Mouse (Mus musculus) forebrain, postnatal 0 days (tissue): ENCODE measurements at regions not wholly inside any gene's neighbourhood (a gene's known extent, or its start where the extent isn't known, plus 50 kb on each side); places are given as distances from the start of the nearest gene placed in this dataset.

Experiments
- ATAC-seq: fragments of 200-750 bp; cut with Nextera tagmentation; 2 replicates; pipeline ENCODE4 v1.8.0; 2017; ENCODE audit warnings: mild to moderate bottlenecking, moderate library complexity
- DNase-seq: peaks from one replicate; pipeline ENCODE4 v3.0.0-alpha.2; 2015
- H3K27ac ChIP-seq: fragments of 300-500 bp; sonication (generic); 2 replicates; pipeline ENCODE4 v1.5.1; 2014; ENCODE audit warnings: low read depth, mild to moderate bottlenecking, antibody characterized with exemption, low read length, moderate library complexity, mixed read lengths
- H3K27me3 ChIP-seq: fragments of 300-500 bp; sonication (generic); 2 replicates; pipeline ENCODE4 v1.6.1; 2014; ENCODE audit warnings: mild to moderate bottlenecking, low read length, mixed read lengths; ENCODE audit not compliant: insufficient read depth
- H3K36me3 ChIP-seq: fragments of 300-500 bp; sonication (generic); 2 replicates; pipeline ENCODE4 v1.6.1; 2014; ENCODE audit warnings: mild to moderate bottlenecking, moderate library complexity; ENCODE audit not compliant: insufficient read depth
- H3K4me1 ChIP-seq: fragments of 300-500 bp; sonication (generic); 2 replicates; pipeline ENCODE4 v1.6.1; 2014; ENCODE audit warnings: antibody characterized with exemption; ENCODE audit not compliant: insufficient read depth
- H3K4me2 ChIP-seq: fragments of 300-500 bp; sonication (generic); 2 replicates; pipeline ENCODE4 v1.6.1; 2014; ENCODE audit warnings: low read depth, mild to moderate bottlenecking, moderate library complexity
- H3K4me3 ChIP-seq: fragments of 300-500 bp; sonication (generic); 2 replicates; pipeline ENCODE4 v1.5.1; 2014; ENCODE audit warnings: low read depth, low read length, mixed read lengths
- H3K9ac ChIP-seq: fragments of 300-500 bp; sonication (generic); 2 replicates; pipeline ENCODE4 v1.6.1; 2014; ENCODE audit warnings: mild to moderate bottlenecking
- H3K9me3 ChIP-seq: fragments of 300-500 bp; sonication (generic); 2 replicates; pipeline ENCODE4 v1.6.1; 2016; ENCODE audit warnings: low read length
- CTCF ChIP-seq: sonication (generic); IDR thresholded peaks from 2 replicates; pipeline ENCODE4 v1.5.1; 2016; ENCODE audit warnings: antibody characterized with exemption, control low read depth, low read depth
- WGBS: fragments of 180-500 bp; shearing (Covaris S2); extraction: QIAGEN DNeasy Blood & Tissue Kit; methylation state at CpG from one replicate; pipeline ENCODE4 v1.1.7; 2014; 5-methylcytosine and 5-hydroxymethylcytosine counted together

DNA sequence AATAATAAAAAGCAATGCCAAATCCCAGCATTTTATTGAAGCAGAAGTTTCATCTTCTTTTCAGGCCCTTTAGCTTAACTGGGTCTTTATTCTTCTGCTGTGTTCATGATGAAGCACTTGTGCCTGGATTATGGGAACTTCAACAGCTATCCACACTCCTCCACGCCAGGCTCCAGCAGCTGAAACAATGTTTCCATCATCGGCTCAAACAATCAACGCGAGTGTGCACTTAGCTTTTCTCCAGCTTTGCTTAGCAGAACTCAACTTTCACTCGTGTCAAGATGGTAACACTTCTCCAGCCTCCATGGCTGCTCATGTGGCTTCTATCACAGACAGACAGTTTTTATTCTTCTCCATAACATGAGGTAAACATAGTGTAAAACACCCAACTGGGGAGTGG lies 143.8 kb upstream of the Mdm1 start:
- 79% methylated on average over 5 of the region's 5 CpGs for WGBS
- no peak for TF ChIP-seq CTCF
- H3K4me3 ChIP-seq = no peak overlapping the region
- H3K9ac ChIP-seq = no peak overlapping the region
- no peaks in the 10 kb centered on the region for H3K9me3 ChIP-seq
- DNase-seq (no peak), ATAC-seq (no peak)
- H3K4me2 ChIP-seq = no peak overlapping the region
- no peaks in the 10 kb centered on the region for H3K27me3 ChIP-seq
- H3K27ac ChIP-seq = no peak overlapping the region
- no peaks in the 10 kb centered on the region for H3K36me3 ChIP-seq
- H3K4me1 ChIP-seq = no peaks in the 10 kb centered on the region

DNA sequence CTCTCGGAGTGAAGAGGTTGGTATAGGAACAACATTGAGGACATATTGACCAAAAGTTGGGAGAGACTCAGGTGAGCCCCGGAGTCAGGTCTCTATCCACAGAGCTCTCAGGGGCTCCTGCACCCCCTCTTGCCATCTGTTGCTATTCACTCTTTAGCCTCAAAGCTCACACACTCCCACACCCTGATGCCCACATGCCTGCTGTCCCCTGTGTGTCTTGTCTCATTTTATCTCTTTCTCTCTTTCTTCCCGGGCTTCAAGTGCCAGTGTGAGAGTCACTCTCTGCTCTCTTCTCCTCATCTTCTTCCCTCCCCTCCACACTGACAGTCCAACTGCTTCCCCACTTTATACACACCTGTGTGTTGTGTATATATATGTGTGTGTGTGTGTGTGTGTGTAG lies 141.0 kb upstream of the Mdm1 start:
- no peaks in the 10 kb centered on the region for H3K36me3 ChIP-seq
- DNase-seq = no peak
- no peak overlapping the region for H3K4me2 ChIP-seq
- H3K9ac ChIP-seq = no peak overlapping the region
- no peaks in the 10 kb centered on the region for H3K4me1 ChIP-seq
- ATAC-seq = no peak
- 89% methylated on average over 3 of the region's 3 CpGs for WGBS
- no peak overlapping the region for H3K4me3 ChIP-seq
- no peak overlapping the region for H3K27ac ChIP-seq
- TF ChIP-seq CTCF = no peak
- no peaks in the 10 kb centered on the region for H3K27me3 ChIP-seq
- no peaks in the 10 kb centered on the region for H3K9me3 ChIP-seq

DNA sequence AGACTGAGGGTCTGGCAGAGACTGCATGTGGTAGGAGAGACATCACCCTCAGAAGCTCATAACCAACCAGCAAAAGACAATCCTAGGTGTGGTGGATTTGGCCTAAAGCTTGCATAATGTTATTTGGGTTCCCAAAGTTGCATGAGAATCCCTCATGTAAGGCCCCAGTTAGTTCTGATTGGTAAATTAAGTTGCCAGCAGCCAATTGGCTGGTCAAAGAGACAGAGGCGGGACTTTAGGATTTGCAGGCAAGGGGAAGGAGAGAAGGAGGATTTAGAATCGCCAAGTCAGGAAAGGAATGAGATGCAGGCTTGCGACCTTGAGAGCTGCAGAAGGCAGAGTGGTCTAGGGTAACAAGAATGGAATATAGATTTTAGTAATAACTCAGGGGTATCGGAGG lies 140.1 kb upstream of the Mdm1 start:
- H3K27me3 ChIP-seq = no peaks in the 10 kb centered on the region
- H3K4me2 ChIP-seq = no peak overlapping the region
- H3K4me3 ChIP-seq = no peak overlapping the region
- WGBS = 51% methylated on average over 4 of the region's 4 CpGs
- no peak overlapping the region for H3K27ac ChIP-seq
- H3K9ac ChIP-seq = no peak overlapping the region
- no peak for ATAC-seq
- no peaks in the 10 kb centered on the region for H3K4me1 ChIP-seq
- H3K36me3 ChIP-seq = no peaks in the 10 kb centered on the region
- no peak for DNase-seq
- no peak for TF ChIP-seq CTCF
- no peaks in the 10 kb centered on the region for H3K9me3 ChIP-seq

DNA sequence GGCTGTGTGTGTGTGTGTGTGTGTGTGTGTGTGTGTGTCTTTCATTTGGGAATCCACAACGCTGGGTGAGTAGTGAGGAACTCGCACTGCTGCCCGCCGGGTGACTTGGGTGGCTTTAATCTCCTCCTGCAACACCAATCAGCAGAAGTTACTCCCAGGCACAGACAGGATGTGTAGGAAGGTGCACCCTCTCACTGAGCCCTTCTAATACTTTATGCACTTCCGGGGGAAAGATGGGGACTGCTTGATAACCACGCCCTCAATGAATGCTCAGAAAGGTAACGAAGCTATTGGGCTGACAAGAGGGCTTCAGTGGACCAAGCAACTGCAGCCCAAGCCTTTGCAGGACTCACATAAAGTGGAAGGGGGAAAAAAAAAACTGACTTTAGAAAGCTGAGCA lies 139.6 kb upstream of the Mdm1 start:
- no peaks in the 10 kb centered on the region for H3K9me3 ChIP-seq
- no peak for DNase-seq
- H3K4me2 ChIP-seq = no peak overlapping the region
- H3K9ac ChIP-seq = no peak overlapping the region
- H3K27me3 ChIP-seq = no peaks in the 10 kb centered on the region
- ATAC-seq = no peak
- no peaks in the 10 kb centered on the region for H3K36me3 ChIP-seq
- no peaks in the 10 kb centered on the region for H3K4me1 ChIP-seq
- no peak overlapping the region for H3K27ac ChIP-seq
- no peak for TF ChIP-seq CTCF
- no peak overlapping the region for H3K4me3 ChIP-seq
- 76% methylated on average over 7 of the region's 7 CpGs for WGBS

DNA sequence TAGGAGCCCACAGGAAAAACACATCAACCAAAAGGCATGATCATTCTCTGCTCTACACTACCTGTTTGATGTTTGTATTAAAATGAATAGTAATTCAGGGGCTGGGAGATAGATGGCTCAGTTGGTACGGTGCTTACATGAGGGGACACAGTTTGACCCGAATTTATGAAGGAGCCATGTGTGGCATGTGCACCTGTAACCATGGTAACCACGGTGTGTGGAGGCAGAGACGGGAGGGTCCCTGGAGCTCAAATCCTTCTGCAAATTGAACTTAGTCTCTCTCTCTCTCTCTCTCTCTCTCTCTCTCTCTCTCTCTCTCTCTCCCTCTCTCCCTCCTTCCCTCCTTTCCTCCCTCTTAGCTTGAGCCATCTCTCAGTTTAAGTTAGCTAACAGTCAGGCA lies 139.1 kb upstream of the Mdm1 start:
- no peak overlapping the region for H3K9ac ChIP-seq
- H3K4me3 ChIP-seq = no peak overlapping the region
- TF ChIP-seq CTCF = no peak
- ATAC-seq = no peak
- H3K36me3 ChIP-seq = no peaks in the 10 kb centered on the region
- no peak overlapping the region for H3K27ac ChIP-seq
- no peak overlapping the region for H3K4me2 ChIP-seq
- H3K27me3 ChIP-seq = no peaks in the 10 kb centered on the region
- WGBS = 76% methylated on average over 4 of the region's 4 CpGs
- H3K4me1 ChIP-seq = no peaks in the 10 kb centered on the region
- no peak for DNase-seq
- no peaks in the 10 kb centered on the region for H3K9me3 ChIP-seq

DNA sequence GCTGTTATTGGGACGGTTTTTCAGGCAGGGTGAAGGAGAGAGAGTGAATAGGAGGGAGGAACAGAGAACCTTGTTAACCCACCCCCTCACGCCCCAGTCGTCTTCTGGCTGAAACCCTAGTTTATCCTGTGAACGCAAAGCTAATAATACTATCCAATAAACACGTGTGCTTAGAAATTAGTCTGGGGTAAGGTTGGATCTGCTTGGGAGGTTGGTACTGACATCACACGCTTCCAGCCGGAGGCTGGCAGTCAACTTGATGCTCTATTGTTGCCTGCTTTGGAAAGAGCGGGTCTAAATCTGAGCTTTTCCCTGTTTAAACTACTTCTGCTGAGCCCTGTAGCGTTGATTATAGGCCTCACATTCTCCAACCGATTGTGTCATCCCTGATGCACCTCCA lies 138.4 kb upstream of the Mdm1 start:
- Histone ChIP-seq H3K27ac (no peak overlapping the region), H3K4me2 (no peak overlapping the region), H3K27me3 (no peaks in the 10 kb centered on the region), H3K9ac (no peak overlapping the region), H3K4me3 (no peak overlapping the region), H3K4me1 (no peaks in the 10 kb centered on the region), H3K36me3 (no peaks in the 10 kb centered on the region), H3K9me3 (no peaks in the 10 kb centered on the region)
- peak; percentile 18; the same call in 1 of the 2 replicates for ATAC-seq
- TF ChIP-seq CTCF = no peak
- DNase-seq = no peak
- WGBS = 57% methylated on average over 10 of the region's 10 CpGs

DNA sequence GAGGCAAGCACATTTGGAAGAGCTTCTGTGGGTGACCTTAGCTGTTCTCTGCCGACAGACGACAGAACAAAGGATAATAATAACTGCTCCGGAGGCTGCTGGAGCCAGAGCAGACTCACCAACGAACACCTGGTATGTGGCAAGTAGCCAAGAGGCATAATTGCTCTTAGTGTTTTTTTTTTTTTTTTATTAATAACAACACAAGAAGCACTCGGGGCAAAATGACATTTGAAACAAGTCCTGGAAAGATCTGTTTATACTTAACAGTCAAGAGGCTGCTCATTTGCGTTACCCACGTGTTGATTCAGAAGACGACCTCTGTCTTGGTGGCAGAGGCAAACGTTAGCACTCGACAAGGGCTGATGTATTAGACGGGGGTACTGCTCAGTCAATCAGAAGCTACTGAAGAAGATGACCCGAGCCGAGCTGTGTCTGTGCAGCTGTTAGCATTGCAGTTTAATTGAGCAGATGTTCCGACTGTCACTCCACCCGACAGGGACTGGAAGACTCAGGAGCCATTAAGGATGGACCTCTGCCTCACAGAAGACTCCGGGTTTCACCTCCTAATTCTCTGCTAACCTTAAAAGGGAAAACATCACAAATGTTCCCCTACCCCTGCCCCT lies 137.8 kb upstream of the Mdm1 start:
- DNase-seq = peak; percentile 33

More for the DNA sequence above, 137.8 kb upstream of the Mdm1 start:
- whole genome bisulfite sequencing = 25% methylated on average over 16 of the region's 16 CpGs
- Histone ChIP-seq H3K27me3 (no peaks in the 10 kb centered on the region), H3K9me3 (no peaks in the 10 kb centered on the region), H3K27ac (no peak overlapping the region), H3K4me3 (no peak overlapping the region), H3K9ac (no peak overlapping the region), H3K4me1 (no peaks in the 10 kb centered on the region), H3K4me2 (no peak overlapping the region), H3K36me3 (no peaks in the 10 kb centered on the region)
- peak; percentile 48; the same call in 1 of the 2 replicates for ATAC-seq
- TF ChIP-seq CTCF = no peak
